Mouse (Mus musculus) lung, postnatal 4 days (tissue): ENCODE data around the gene A530032D15Rik.
"Not testable (repeated sequence)": the region's sequence is repeated elsewhere in the genome, so short reads cannot be mapped to it uniquely, and the experiment has no call there.

Experiments used
- DNase-seq, 2 experiments: peaks; one replicate each; pipeline ENCODE4 v3.0.0; 2021

Gene A530032D15Rik

GRCm38 (mm10) chr1:85109753-85110152 is at the start of gene A530032D15Rik:
Gene A530032D15Rik (minus strand): TSS chr1:85109853.
- DNase-seq: not testable (repeated sequence)

- DNase-seq: not testable (repeated sequence)
These were observed 45.5 kb upstream of the A530032D15Rik start for GRCm38 (mm10) chr1:85155151-85155550.

GRCm38 (mm10) chr1:85133671-85134070 is 24.0 kb upstream of the A530032D15Rik start:
- DNase-seq: not testable (repeated sequence)

- not testable (repeated sequence) for DNase-seq
These were observed 12.2 kb upstream of the A530032D15Rik start for GRCm38 (mm10) chr1:85121841-85122240.

GRCm38 (mm10) chr1:85118341-85118740 is 8.7 kb upstream of the A530032D15Rik start:
- not testable (repeated sequence) for DNase-seq

GRCm38 (mm10) chr1:85117537-85117936 is 7.9 kb upstream of the A530032D15Rik start:
- peak in 1 of 2 experiments; percentile 29 for DNase-seq

GRCm38 (mm10) chr1:85114666-85115402 is 5.2 kb upstream of the A530032D15Rik start:
- DNase-seq: not testable (repeated sequence)

GRCm38 (mm10) chr1:85114078-85114477 is 4.4 kb upstream of the A530032D15Rik start:
- DNase-seq: not testable (repeated sequence)

- DNase-seq: not testable (repeated sequence)
These were observed 3.2 kb upstream of the A530032D15Rik start for GRCm38 (mm10) chr1:85112889-85113288.

- DNase-seq: not testable (repeated sequence)
These were observed 2.6 kb upstream of the A530032D15Rik start for GRCm38 (mm10) chr1:85112266-85112665.

GRCm38 (mm10) chr1:85111572-85111971 is 1.9 kb upstream of the A530032D15Rik start:
- peak in 1 of 2 experiments; percentile 42 for DNase-seq

GRCm38 (mm10) chr1:85110876-85111275 is 1.2 kb upstream of the A530032D15Rik start:
- DNase-seq: not testable (repeated sequence)

GRCm38 (mm10) chr1:85106013-85106412 is 3.6 kb downstream of the A530032D15Rik start:
- not testable (repeated sequence) for DNase-seq

- DNase-seq: peak in 1 of 2 experiments; percentile 35
These were observed 4.3 kb downstream of the A530032D15Rik start for GRCm38 (mm10) chr1:85105336-85105735.

- DNase-seq: not testable (repeated sequence)
These were observed 7.9 kb downstream of the A530032D15Rik start for GRCm38 (mm10) chr1:85101754-85102153.

GRCm38 (mm10) chr1:85099864-85100263 is 9.8 kb downstream of the A530032D15Rik start, which contains the start of gene Gm10553:
Gene Gm10553 (plus strand): TSS chr1:85100164.
- DNase-seq: not testable (repeated sequence)

- not testable (repeated sequence) for DNase-seq
These were observed 10.6 kb downstream of the A530032D15Rik start for GRCm38 (mm10) chr1:85099081-85099480.

GRCm38 (mm10) chr1:85093011-85093572 is 16.6 kb downstream of the A530032D15Rik start:
- DNase-seq: not testable (repeated sequence)

- not testable (repeated sequence) for DNase-seq
These were observed 17.5 kb downstream of the A530032D15Rik start for GRCm38 (mm10) chr1:85092169-85092568.

- DNase-seq: not testable (repeated sequence)
These were observed 23.4 kb downstream of the A530032D15Rik start for GRCm38 (mm10) chr1:85086211-85086610.

- not testable (repeated sequence) for DNase-seq
These were observed 24.9 kb downstream of the A530032D15Rik start for GRCm38 (mm10) chr1:85084803-85085202.

GRCm38 (mm10) chr1:85073099-85073498 is 36.6 kb downstream of the A530032D15Rik start:
- DNase-seq: not testable (repeated sequence)

GRCm38 (mm10) chr1:85071690-85072089 is 38.0 kb downstream of the A530032D15Rik start:
- DNase-seq: not testable (repeated sequence)

- DNase-seq: not testable (repeated sequence)
These were observed 73.9 kb downstream of the A530032D15Rik start for GRCm38 (mm10) chr1:85035801-85036200.
